Mouse (Mus musculus): Measurements from ENCODE around the gene Cbl. TPM values are rescaled to one million over a fixed set of nuclear protein-coding genes. Genes with fewer than 3 reads are reported as not detected.

The Cbl gene
- total RNA-seq, 2 experiments from 2014 or later, result 45.2 to 65.1 TPM

- DNase-seq (ENCODE audit: low spot score in 2 of 2), result no peak
- intact Hi-C loops (cut with DNase I), result no loop called here
Observed at GRCm38 (mm10) chr9:44134851-44135730, 98.8 kb downstream of the Cbl start.

- intact Hi-C loops (cut with DNase I), result no loop called here
- no peak for DNase-seq (ENCODE audit: low spot score in 2 of 2)
Observed at GRCm38 (mm10) chr9:44134101-44134850, 99.6 kb downstream of the Cbl start, which contains the start of gene Mcam. TSS of gene Mcam (plus strand) at chr9:44134469.

- no peak for DNase-seq (ENCODE audit: low spot score in 2 of 2)
- intact Hi-C loops (cut with DNase I), result no loop called here
Observed at GRCm38 (mm10) chr9:44133287-44133686, 100.6 kb downstream of the Cbl start.

GRCm38 (mm10) chr9:44132200-44132599 is 101.6 kb downstream of the Cbl start:
- intact Hi-C loops (cut with DNase I), result no loop called here
- no peak for DNase-seq (ENCODE audit: low spot score in 2 of 2)

- no peak for DNase-seq (ENCODE audit: low spot score in 2 of 2)
- intact Hi-C loops (cut with DNase I), result no loop called here
Observed at GRCm38 (mm10) chr9:44131276-44131590, 102.6 kb downstream of the Cbl start.

- no peak for DNase-seq (ENCODE audit: low spot score in 2 of 2)
- intact Hi-C loops (cut with DNase I), result no loop called here
Observed at GRCm38 (mm10) chr9:44130581-44131275, 103.1 kb downstream of the Cbl start.

- intact Hi-C loops (cut with DNase I), result no loop called here
- DNase-seq (ENCODE audit: low spot score in 2 of 2), result no peak
Observed at GRCm38 (mm10) chr9:44130034-44130433, 103.8 kb downstream of the Cbl start.

- intact Hi-C loops (cut with DNase I), result loop anchor here (5.0 to 10.0 kb wide), 2 partner anchors 105 to 263 kb away; partner anchors contain the start of gene Cbl
- no peak for DNase-seq (ENCODE audit: low spot score in 2 of 2)
Observed at GRCm38 (mm10) chr9:44129633-44130032, 104.2 kb downstream of the Cbl start.

- no peak for DNase-seq (ENCODE audit: low spot score in 2 of 2)
- intact Hi-C loops (cut with DNase I), result loop anchor here (5.0 to 10.0 kb wide), 2 partner anchors 107 to 265 kb away; partner anchors contain the start of gene Cbl
Observed at GRCm38 (mm10) chr9:44127351-44127801, 106.5 kb downstream of the Cbl start.

GRCm38 (mm10) chr9:44126746-44127145 is 107.1 kb downstream of the Cbl start:
- intact Hi-C loops (cut with DNase I), result loop anchor here (5.0 to 10.0 kb wide), 2 partner anchors 108 to 266 kb away; partner anchors contain the start of gene Cbl
- DNase-seq (ENCODE audit: low spot score in 2 of 2), result no peak

GRCm38 (mm10) chr9:44125546-44126428 is 108.1 kb downstream of the Cbl start:
- peak; percentile 64 to 83 for DNase-seq (ENCODE audit: low spot score in 2 of 2)
- intact Hi-C loops (cut with DNase I), result loop anchor here (5.0 to 10.0 kb wide), 2 partner anchors 109 to 267 kb away; partner anchors contain the start of gene Cbl

- DNase-seq (ENCODE audit: low spot score in 2 of 2), result no peak
- intact Hi-C loops (cut with DNase I), result loop anchor here (5.0 to 10.0 kb wide), 2 partner anchors 110 to 267 kb away; partner anchors contain the start of gene Cbl
Observed at GRCm38 (mm10) chr9:44125026-44125425, 108.8 kb downstream of the Cbl start.

GRCm38 (mm10) chr9:44124317-44124716 is 109.5 kb downstream of the Cbl start:
- no peak for DNase-seq (ENCODE audit: low spot score in 2 of 2)
- intact Hi-C loops (cut with DNase I), result loop anchor here (5.0 to 10.0 kb wide), 2 partner anchors 110 to 137 kb away; partner anchors contain the start of gene Cbl

GRCm38 (mm10) chr9:44119948-44120465 is 113.8 kb downstream of the Cbl start:
- no peak for DNase-seq (ENCODE audit: low spot score in 2 of 2)
- intact Hi-C loops (cut with DNase I), result loop anchor here (5.0 to 10.0 kb wide), 2 partner anchors 115 to 133 kb away; partner anchors contain the start of gene Cbl

GRCm38 (mm10) chr9:44119011-44119410 is 114.8 kb downstream of the Cbl start:
- no peak for DNase-seq (ENCODE audit: low spot score in 2 of 2)
- intact Hi-C loops (cut with DNase I), result no loop called here

GRCm38 (mm10) chr9:44116182-44116581 is 117.7 kb downstream of the Cbl start:
- intact Hi-C loops (cut with DNase I), result no loop called here

GRCm38 (mm10) chr9:44115599-44115998 is 118.2 kb downstream of the Cbl start:
- intact Hi-C loops (cut with DNase I), result no loop called here
- no peak for DNase-seq (ENCODE audit: low spot score in 2 of 2)

More at GRCm38 (mm10) chr9:44116182-44116581, 117.7 kb downstream of the Cbl start:
- no peak for DNase-seq (ENCODE audit: low spot score in 2 of 2)

- DNase-seq (ENCODE audit: low spot score in 2 of 2), result no peak
- intact Hi-C loops (cut with DNase I), result no loop called here
Observed at GRCm38 (mm10) chr9:44114453-44114852, 119.4 kb downstream of the Cbl start.

Measured in left cerebral cortex, postnatal 36 days (tissue).